Mouse (Mus musculus) lung, postnatal 0 days (tissue): ENCODE results near the gene Fbxw4. TPM values are rescaled to one million over a fixed set of nuclear protein-coding genes. Genes with fewer than 3 reads are reported as not detected.

Source experiments
- ATAC-seq: fragments of 200-750 bp; cut with Nextera tagmentation; 2 replicates; pipeline ENCODE4 v1.8.0; 2017; ENCODE audit warnings: moderate library complexity
- DNase-seq: peaks from one replicate; pipeline ENCODE4 v3.0.0-alpha.2; 2016; ENCODE audit warnings: low spot score
- H3K27ac ChIP-seq: fragments of 300-500 bp; sonication (generic); 2 replicates; pipeline ENCODE4 v1.5.1; 2014; ENCODE audit warnings: antibody characterized with exemption, mild to moderate bottlenecking, low read length, mixed read lengths
- H3K27me3 ChIP-seq: fragments of 300-500 bp; sonication (generic); replicated peaks from 2 replicates; pipeline ENCODE4 v1.6.1; 2014; ENCODE audit warnings: low read length, mixed read lengths; ENCODE audit not compliant: insufficient read depth
- H3K36me3 ChIP-seq: fragments of 300-500 bp; sonication (generic); 2 replicates; pipeline ENCODE4 v1.6.1; 2014; ENCODE audit warnings: low read length, mixed read lengths; ENCODE audit not compliant: insufficient read depth
- H3K4me1 ChIP-seq: fragments of 300-500 bp; sonication (generic); 2 replicates; pipeline ENCODE4 v1.6.1; 2014; ENCODE audit warnings: antibody characterized with exemption, low read depth, low read length, mixed read lengths; ENCODE audit not compliant: insufficient read depth
- H3K4me2 ChIP-seq: fragments of 300-500 bp; sonication (generic); replicated peaks from 2 replicates; pipeline ENCODE4 v1.6.1; 2014; ENCODE audit warnings: low read depth, mild to moderate bottlenecking, low read length, moderate library complexity, mixed read lengths
- H3K4me3 ChIP-seq: fragments of 300-500 bp; sonication (generic); 2 replicates; pipeline ENCODE4 v1.5.1; 2014; ENCODE audit warnings: low read depth, low read length
- H3K9ac ChIP-seq: fragments of 300-500 bp; sonication (generic); replicated peaks from 2 replicates; pipeline ENCODE4 v1.6.1; 2014; ENCODE audit warnings: low read depth, mild to moderate bottlenecking
- H3K9me3 ChIP-seq: fragments of 300-500 bp; sonication (generic); 2 replicates; pipeline ENCODE4 v1.6.1; 2016; ENCODE audit warnings: low read length, mixed read lengths
- CTCF ChIP-seq: IDR thresholded peaks from 2 replicates; pipeline ENCODE4 v1.5.1; 2016; ENCODE audit warnings: antibody characterized with exemption, mild to moderate bottlenecking
- EP300 ChIP-seq: IDR thresholded peaks from 2 replicates; pipeline ENCODE4 v1.6.1; 2016; ENCODE audit warnings: antibody characterized with exemption, mild to moderate bottlenecking, control low read depth
- WGBS: fragments of 180-500 bp; shearing (Covaris S2); extraction: QIAGEN DNeasy Blood & Tissue Kit; methylation state at CpG from one replicate; pipeline ENCODE4 v1.1.7; 2014; 5-methylcytosine and 5-hydroxymethylcytosine counted together
- polyA plus RNA-seq: library from polyadenylated mRNA; unstranded; fragments of >200 nt; fragmentation: Nextera tagmentation; extraction: Ambion mirVana; gene quantifications from 2 replicates; pipeline ENCODE4 v1.2.1, GENCODE M21; 2015

Gene Fbxw4
- polyA plus RNA-seq, 1 experiment from 2014 or later, result 2.9 TPM

DNA sequence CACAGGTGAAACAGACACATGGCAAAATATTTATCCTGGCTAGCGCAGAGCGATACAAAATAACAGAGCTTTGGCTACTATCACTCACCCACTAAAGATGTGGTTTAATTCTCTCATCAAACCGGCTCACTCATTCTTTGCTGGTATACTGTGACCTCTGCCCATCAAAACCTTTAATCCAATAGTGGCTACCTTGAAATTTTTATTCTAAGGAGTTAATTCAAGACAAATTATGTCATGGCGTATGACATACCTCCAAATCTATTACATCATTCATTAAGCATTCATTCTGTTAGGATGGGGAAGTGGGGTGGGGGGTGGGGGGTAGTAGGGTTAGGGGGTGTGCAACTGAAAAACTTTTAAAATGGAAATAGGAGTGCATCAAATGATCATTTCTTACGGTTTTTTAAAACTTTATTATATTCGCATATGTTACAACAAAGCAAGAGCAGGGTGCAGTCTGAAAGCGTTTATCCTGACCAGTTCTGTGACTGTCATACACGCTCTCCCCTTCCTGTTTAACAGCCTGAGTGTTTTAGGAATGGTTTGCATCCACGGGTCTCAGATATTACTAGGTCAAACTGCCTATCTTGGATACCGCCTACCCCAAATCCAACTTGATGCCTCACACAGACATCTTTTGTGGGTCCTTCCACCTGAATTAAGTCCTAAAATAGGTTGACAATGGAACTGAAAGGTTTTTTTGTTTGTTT, 1.4 kb downstream of the Fbxw4 start:
- Histone ChIP-seq H3K27me3 (no peaks in the 10 kb centered on the region), H3K4me3 (peak overlapping the region; percentile 72), H3K4me2 (peak overlapping the region; percentile 73), H3K9ac (peak overlapping the region; percentile 93), H3K36me3 (no peaks in the 10 kb centered on the region), H3K27ac (peak overlapping the region; percentile 97; the same call in 1 of the 2 replicates), H3K4me1 (peaks cover 13% of the 10 kb centered on the region; the same call in 1 of the 2 replicates), H3K9me3 (no peaks in the 10 kb centered on the region)
- DNase-seq (peak; percentile 11), ATAC-seq (no peak)
- WGBS, result 55% methylated on average over 10 of the region's 10 CpGs
- TF ChIP-seq EP300, result no peak
- TF ChIP-seq CTCF, result no peak

DNA sequence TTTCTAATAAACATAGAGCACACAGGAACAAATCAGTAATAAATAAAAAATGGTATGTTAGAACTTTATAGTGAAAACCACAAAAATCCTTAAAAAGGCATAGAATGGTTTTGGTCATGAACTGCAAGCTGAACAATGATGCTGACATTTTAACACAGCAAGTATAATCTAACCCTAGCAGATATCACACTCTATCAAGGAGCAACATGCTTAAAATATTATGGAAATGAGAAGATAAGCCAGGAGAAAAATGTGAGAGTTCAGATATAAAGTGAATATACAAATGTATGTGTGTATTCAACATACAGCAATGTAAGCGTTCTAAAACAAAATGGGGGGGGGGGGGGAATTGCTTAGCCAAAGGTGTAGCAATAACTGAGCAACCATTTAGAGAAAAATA, 2.3 kb downstream of the Fbxw4 start:
- H3K4me1 ChIP-seq, result peaks cover 13% of the 10 kb centered on the region; the same call in 1 of the 2 replicates
- H3K27me3 ChIP-seq, result no peaks in the 10 kb centered on the region
- H3K36me3 ChIP-seq, result no peaks in the 10 kb centered on the region
- no peak overlapping the region for H3K4me3 ChIP-seq
- H3K9ac ChIP-seq, result no peak overlapping the region
- H3K27ac ChIP-seq, result no peak overlapping the region
- DNase-seq, result no peak
- no peak for TF ChIP-seq EP300
- TF ChIP-seq CTCF, result no peak
- WGBS, result 46% methylated on average over 1 of the region's 1 CpGs
- no peak overlapping the region for H3K4me2 ChIP-seq
- H3K9me3 ChIP-seq, result no peaks in the 10 kb centered on the region
- no peak for ATAC-seq

- TF ChIP-seq EP300 (no peak), CTCF (no peak)
- H3K9me3 ChIP-seq, result no peaks in the 10 kb centered on the region
- ATAC-seq (no peak), DNase-seq (no peak)
- peaks cover 13% of the 10 kb centered on the region; the same call in 1 of the 2 replicates for H3K4me1 ChIP-seq
- no peak overlapping the region for H3K4me2 ChIP-seq
- no peak overlapping the region for H3K4me3 ChIP-seq
- H3K36me3 ChIP-seq, result no peaks in the 10 kb centered on the region
- no peak overlapping the region for H3K9ac ChIP-seq
- no peaks in the 10 kb centered on the region for H3K27me3 ChIP-seq
- H3K27ac ChIP-seq, result no peak overlapping the region
- 45% methylated on average over 8 of the region's 8 CpGs for WGBS
Measured at GRCm38 (mm10) chr19:45656810-45657595, 3.1 kb downstream of the Fbxw4 start.

- no peak overlapping the region for H3K4me3 ChIP-seq
- H3K4me2 ChIP-seq, result no peak overlapping the region
- H3K9me3 ChIP-seq, result no peaks in the 10 kb centered on the region
- DNase-seq (no peak), ATAC-seq (no peak)
- no peak for TF ChIP-seq CTCF
- no peak for TF ChIP-seq EP300
- no peak overlapping the region for H3K27ac ChIP-seq
- H3K27me3 ChIP-seq, result no peaks in the 10 kb centered on the region
- peaks cover 13% of the 10 kb centered on the region; the same call in 1 of the 2 replicates for H3K4me1 ChIP-seq
- no peaks in the 10 kb centered on the region for H3K36me3 ChIP-seq
- 59% methylated on average over 8 of the region's 8 CpGs for WGBS
- no peak overlapping the region for H3K9ac ChIP-seq
Measured at GRCm38 (mm10) chr19:45655870-45656269, 4.2 kb downstream of the Fbxw4 start.

DNA sequence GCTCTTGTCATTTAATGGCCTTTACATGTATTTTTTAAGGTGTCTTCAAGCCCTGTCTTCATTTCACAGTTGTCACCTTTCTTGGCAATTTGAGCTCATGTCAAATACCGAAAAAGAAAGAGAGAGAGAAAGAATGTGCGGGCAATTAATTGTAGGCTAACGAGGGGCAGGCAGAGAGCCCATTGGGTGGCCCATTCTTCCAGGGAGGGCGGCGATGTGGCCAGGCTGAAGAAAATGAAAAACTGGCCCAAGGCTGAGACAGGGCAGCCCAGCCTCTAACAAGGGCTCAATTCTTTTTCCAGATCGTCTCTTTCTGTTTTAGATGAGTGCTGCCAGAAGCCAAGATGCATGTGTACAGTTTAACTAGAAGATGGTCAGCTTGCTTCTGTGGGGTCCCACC, 6.1 kb downstream of the Fbxw4 start:
- H3K4me2 ChIP-seq, result no peak overlapping the region
- 83% methylated on average over 6 of the region's 6 CpGs for WGBS

GRCm38 (mm10) chr19:45652286-45652988, 7.7 kb downstream of the Fbxw4 start:
- no peaks in the 10 kb centered on the region for H3K27me3 ChIP-seq
- DNase-seq (peak; percentile 67), ATAC-seq (0 out of 2 replicates have a peak, but pooled peaks have one; percentile 17)
- no peaks in the 10 kb centered on the region for H3K9me3 ChIP-seq
- no peaks in the 10 kb centered on the region for H3K36me3 ChIP-seq
- 42% methylated on average over 15 of the region's 15 CpGs for WGBS
- no peak overlapping the region for H3K4me2 ChIP-seq
- TF ChIP-seq EP300, result no peak
- TF ChIP-seq CTCF, result no peak
- no peak overlapping the region for H3K27ac ChIP-seq
- H3K4me1 ChIP-seq, result peaks cover 5% of the 10 kb centered on the region; the same call in 1 of the 2 replicates
- H3K9ac ChIP-seq, result no peak overlapping the region
- no peak overlapping the region for H3K4me3 ChIP-seq

More for the DNA sequence above, 6.1 kb downstream of the Fbxw4 start:
- Histone ChIP-seq H3K27me3 (no peaks in the 10 kb centered on the region), H3K36me3 (no peaks in the 10 kb centered on the region), H3K9me3 (no peaks in the 10 kb centered on the region), H3K4me3 (no peak overlapping the region), H3K4me1 (peaks cover 8% of the 10 kb centered on the region; the same call in 1 of the 2 replicates), H3K9ac (no peak overlapping the region), H3K27ac (no peak overlapping the region)
- ATAC-seq (no peak), DNase-seq (no peak)
- no peak for TF ChIP-seq EP300
- TF ChIP-seq CTCF, result no peak
